Mouse (Mus musculus) T-helper 1 cell (primary cell): ENCODE data around the gene Ccdc7a.
"Not testable (repeated sequence)": the region's sequence is repeated elsewhere in the genome, so short reads cannot be mapped to it uniquely, and the experiment has no call there.

ENCODE experiments used
- in situ Hi-C: fragments of 300-600 bp; cut with MboI, MseI; formaldehyde crosslinking; loops from one replicate; pipeline ENCODE4 v1.15.1; 2025; ENCODE audit warnings: high pct_unique_total_duplicates

Ccdc7a gene

DNA sequence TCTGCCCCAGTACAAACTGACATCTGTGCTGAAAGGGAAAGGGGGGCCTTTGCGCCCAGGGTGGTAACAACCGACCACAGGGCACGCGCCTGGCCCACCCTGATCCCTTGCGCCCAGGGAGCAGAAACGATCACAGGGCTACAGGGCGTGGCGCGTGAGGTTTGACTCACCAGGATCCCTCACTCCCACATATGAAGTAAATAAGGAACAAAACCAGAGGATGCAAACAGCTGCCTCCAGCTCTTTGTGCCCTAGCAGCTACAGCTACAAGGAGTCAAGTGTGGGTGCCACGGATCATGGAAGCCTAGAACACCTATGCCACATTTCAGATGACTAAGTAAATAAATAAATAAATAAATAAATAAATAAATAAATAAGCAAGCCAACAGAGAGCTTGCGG is at the start of gene Ccdc7a:
Gene Ccdc7a, minus strand, starts transcription at position 101 of the 400 bp plus-strand sequence.
- in situ Hi-C loops: not testable (repeated sequence)

- in situ Hi-C loops: not testable (repeated sequence)
Observed at GRCm38 (mm10) chr8:129066834-129067233, 1.5 kb upstream of the Ccdc7a start, which contains the start of gene Ccdc7b. Gene Ccdc7b (plus strand): TSS chr8:129067134.

DNA sequence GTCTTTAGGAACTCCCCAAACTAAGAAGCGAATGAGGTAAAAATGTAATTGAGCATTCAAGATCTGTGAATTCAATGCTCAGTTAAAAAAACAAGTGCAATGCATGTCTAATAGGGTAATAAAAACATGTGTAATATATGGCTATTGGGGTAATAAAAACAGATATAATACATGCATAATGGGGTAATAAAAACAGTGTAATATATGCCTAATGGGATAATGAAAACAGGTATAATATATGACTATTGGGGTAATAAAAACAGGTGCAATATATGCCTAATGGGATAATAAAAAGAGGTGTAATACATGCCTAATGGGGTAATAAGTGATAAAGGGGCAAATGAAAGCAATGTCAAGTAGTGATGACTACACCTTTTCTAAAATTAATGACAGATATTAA is 73.9 kb downstream of the Ccdc7a start:
- in situ Hi-C loops: no loop called here

GRCm38 (mm10) chr8:128948941-128949340 is 116.4 kb downstream of the Ccdc7a start:
- in situ Hi-C loops: not testable (repeated sequence)

DNA sequence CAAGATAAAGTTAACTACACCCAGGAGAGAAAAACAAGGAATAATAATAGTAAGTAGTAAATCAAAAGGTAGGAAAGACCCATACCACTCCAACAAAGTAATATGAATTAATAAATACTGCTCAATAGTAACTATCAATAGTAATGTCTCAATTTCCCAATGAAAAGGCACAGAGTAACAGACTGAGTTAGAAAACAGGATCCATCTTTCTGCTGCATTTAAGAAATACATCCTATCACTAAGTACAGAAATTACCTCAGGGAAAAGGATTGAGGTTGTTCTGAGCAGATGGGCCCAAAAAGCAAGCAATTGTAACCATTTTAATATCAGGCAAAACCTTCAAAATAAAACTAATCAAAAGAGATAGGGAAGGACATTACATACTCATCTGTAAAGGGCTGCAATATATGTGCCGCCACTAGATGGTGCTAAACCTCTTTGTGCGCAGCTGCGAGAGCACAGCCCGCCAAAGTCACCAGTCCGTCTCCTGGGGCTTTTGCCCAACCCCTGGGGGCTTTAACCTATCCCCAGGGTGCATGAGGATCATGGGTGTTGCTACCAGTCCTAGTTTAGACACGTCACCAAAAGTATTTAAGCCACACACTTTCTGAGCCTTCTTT is 124.2 kb downstream of the Ccdc7a start:
- in situ Hi-C loops: not testable (repeated sequence)

DNA sequence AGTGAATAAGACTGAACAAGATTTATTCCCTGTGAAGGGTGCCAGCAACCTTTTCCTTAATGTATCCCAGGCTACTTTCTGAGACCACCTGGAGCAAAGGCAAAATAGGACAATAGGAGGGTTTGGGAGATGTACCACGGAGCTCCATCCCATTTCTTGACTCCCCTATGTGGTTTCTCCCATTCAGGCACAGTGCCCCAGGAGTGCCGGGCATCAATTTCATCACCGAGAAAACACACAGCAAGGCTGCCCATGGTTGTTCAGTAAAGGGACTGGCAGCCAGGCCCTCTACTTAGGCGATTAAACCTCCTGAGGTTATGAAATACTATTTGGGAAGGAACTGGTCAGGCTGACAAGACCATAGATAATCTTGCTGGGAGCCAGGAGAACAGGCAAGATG is 131.9 kb downstream of the Ccdc7a start:
- in situ Hi-C loops: no loop called here

DNA sequence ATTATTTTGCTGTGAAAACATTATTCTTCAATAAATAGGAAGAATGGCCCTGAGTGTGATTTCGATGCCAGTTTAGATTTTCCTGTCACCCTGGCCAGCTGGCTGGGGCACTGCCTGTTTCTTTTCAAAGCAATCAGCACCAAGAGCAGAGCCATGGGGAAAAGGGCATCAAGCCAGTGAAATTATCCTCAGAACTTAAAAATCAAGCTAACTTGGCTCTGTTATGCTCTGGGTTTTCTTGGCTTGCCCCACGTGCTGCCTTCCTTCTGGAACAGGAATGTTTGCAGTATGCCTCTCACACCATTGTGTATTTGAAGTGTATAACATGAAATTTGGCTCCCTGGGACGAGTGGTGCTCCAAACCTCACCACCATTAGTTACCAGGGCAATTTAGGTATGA is 182.6 kb downstream of the Ccdc7a start:
- in situ Hi-C loops: no loop called here

- in situ Hi-C loops: no loop called here
Observed at GRCm38 (mm10) chr8:128843749-128844148, 221.6 kb downstream of the Ccdc7a start.

DNA sequence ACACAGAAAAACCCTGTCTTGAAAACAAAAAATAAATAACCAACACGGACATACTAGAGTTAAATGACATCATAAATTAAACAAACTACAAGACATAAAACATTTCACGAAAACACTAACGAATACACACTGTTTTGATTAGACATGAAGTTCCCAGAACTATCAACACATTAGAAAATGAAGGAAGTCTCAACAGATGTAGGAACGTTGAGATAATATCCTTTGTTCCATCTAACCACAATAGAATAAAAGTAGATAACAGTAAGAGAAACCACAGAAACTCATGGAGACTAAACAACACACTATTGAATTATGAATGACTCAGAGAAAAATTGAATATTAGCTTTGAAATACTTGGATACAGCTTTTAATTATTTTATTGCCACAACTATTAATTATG is 252.8 kb downstream of the Ccdc7a start:
- in situ Hi-C loops: no loop called here

- in situ Hi-C loops: no loop called here
Observed at GRCm38 (mm10) chr8:128798594-128798993, 266.7 kb downstream of the Ccdc7a start, which contains the start of gene Gm3952. Gene Gm3952 (minus strand): TSS chr8:128798694.

DNA sequence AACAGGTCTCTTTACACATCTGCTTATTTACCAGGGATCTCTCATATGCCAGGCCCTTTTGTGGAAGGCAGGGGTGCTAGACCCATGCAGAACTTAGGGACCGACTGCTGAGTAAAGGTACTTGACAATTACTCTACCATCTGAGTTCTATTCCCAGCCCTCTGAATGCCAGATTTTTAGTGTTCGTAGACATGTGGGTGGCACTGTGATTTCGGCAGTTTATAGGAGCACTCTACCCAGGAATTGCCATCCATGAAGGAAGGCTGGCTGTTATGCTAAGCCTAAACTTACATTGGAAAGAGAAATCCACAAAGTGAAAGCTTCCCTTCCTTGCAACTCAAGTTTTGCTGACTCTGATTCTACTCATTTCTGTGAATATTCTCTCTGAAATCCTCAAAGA is 329.6 kb downstream of the Ccdc7a start:
- in situ Hi-C loops: no loop called here

DNA sequence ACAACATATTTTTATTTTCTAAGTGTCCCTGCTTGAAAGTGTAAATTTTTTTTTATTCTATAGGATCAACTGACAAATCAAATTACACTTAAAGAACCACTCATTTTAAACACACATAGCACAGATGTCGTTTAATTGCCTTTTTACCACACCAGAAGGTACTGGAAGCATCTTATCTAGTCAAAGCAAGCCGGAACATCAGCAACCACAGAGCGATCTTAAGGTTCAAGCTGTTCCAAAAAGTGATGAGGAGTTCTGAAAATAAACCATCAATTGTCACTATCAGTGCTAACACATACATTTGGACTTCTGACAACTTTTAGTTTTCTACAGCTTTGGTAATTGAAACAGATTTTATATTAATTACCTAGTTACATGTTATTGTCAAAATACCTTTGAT is 331.2 kb downstream of the Ccdc7a start:
- in situ Hi-C loops: no loop called here

- in situ Hi-C loops: no loop called here
Observed at GRCm38 (mm10) chr8:128732254-128732653, 333.1 kb downstream of the Ccdc7a start.

- in situ Hi-C loops: no loop called here
Observed at GRCm38 (mm10) chr8:128727213-128727612, 338.1 kb downstream of the Ccdc7a start.

- in situ Hi-C loops: no loop called here
Observed at GRCm38 (mm10) chr8:128724819-128725218, 340.5 kb downstream of the Ccdc7a start.

DNA sequence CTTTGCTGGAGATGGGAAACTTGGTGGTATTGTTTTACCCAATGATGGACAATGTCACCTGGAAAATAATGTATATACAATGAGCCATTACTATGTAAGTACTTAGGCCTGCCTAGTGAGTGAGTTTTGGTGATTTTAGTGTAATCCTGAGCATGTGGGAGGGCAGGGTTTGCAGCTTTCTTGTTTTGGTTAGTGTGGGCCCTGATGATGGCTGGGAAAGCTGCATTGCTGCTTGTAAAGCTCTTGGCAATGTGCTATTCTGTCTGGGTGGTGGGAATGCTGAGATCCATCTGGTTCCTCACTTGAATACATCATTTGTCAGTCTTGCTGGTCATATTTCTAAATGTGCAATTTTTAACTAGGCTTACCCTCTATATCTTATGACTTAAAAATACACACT is 349.1 kb downstream of the Ccdc7a start:
- in situ Hi-C loops: no loop called here

DNA sequence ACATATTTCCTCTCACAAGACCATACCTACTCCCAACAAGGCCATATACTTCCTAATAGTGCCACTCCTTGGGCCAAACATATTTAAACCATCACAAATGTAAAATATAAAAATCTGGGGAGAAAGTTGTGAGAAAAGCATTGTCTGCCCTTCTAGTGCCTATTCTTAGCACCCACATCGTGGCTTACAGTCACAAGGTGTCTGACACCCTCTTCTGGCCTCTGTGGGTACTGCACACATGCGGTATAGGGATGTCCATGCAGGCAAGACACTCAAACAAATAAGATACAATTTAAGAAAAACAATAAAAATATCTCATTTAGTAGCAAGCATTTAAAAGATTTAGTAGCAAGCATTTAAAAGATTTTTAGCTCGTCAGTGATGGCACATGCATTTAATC is 356.1 kb downstream of the Ccdc7a start:
- in situ Hi-C loops: no loop called here

- in situ Hi-C loops: no loop called here
Observed at GRCm38 (mm10) chr8:128704836-128705235, 360.5 kb downstream of the Ccdc7a start.

DNA sequence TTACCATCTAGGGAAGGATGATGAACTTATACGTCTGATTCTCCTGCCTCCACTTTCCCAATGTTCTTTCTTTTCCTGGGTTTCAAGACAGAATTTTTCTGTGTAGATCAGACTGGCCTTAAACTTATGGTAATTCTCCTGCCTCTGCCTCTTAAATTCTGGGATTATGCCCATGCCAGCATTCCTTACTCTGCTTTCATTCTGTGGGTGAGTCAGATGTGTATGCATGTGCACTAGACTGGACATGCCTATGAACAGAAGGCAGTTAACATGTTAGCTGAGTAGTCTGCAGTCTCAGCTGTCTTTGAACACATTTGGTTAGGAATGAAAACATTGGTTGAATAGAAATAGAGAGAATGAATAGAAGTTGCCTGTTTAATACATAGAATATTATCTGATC is 360.9 kb downstream of the Ccdc7a start:
- in situ Hi-C loops: no loop called here

DNA sequence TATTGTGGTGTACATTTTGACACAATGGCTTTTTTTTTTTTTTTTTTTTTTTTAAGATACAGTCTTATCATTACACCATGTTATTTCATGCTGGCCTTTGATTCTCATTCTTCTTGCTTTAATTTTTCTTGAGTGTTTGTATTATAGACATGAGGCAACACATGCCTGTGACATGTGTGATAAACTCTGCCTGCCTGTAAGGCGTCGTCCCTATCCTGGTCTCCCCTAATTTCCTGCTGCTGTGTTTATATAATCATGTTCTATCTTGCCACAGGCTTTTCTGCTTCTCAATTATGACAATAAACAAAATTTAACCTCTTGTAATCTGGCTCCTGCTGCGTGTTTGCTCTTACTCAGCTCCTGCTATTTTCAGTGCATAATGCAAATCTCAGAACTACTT is 367.4 kb downstream of the Ccdc7a start:
- in situ Hi-C loops: loop anchor here (5.0 to 10.0 kb wide), 2 partner anchors 183 to 536 kb away; no protein-coding TSS in a partner anchor

GRCm38 (mm10) chr8:128696701-128697397 is 368.5 kb downstream of the Ccdc7a start:
- in situ Hi-C loops: loop anchor here (5.0 to 10.0 kb wide), 2 partner anchors 182 to 535 kb away; no protein-coding TSS in a partner anchor

- in situ Hi-C loops: loop anchor here (10.0 kb wide), 1 partner anchor 175 kb away; no protein-coding TSS in a partner anchor
Observed at GRCm38 (mm10) chr8:128690056-128690455, 375.3 kb downstream of the Ccdc7a start.

- in situ Hi-C loops: no loop called here
Observed at GRCm38 (mm10) chr8:128688679-128689078, 376.6 kb downstream of the Ccdc7a start.
